Mouse (Mus musculus) forebrain, embryonic 11.5 days (tissue): Measurements from ENCODE around the gene Olfr725. TPM values are rescaled to one million over a fixed set of nuclear protein-coding genes. Genes with fewer than 3 reads are reported as not detected.
A peak's percentile ranks its signal among the peaks of the same experiment; 100 is the strongest.

Experiments
- ATAC-seq: fragments of 200-750 bp; cut with Nextera tagmentation; replicated peaks from 2 replicates; pipeline ENCODE4 v1.8.0; 2017; ENCODE audit warnings: moderate TSS enrichment; ENCODE audit not compliant: low FRiP score
- DNase-seq: peaks from one replicate; pipeline ENCODE4 v3.0.0-alpha.2; 2017; ENCODE audit warnings: low spot score
- H3K27ac ChIP-seq: fragments of 300-500 bp; sonication (generic); 2 replicates; pipeline ENCODE4 v1.5.1; 2014; ENCODE audit warnings: low read depth, low read length
- H3K27me3 ChIP-seq: fragments of 300-500 bp; sonication (generic); 2 replicates; pipeline ENCODE4 v1.6.1; 2014; ENCODE audit warnings: mild to moderate bottlenecking, low read length, mixed read lengths; ENCODE audit not compliant: control insufficient read depth, insufficient read depth
- H3K36me3 ChIP-seq: fragments of 300-500 bp; sonication (generic); 2 replicates; pipeline ENCODE4 v1.6.1; 2014; ENCODE audit warnings: mild to moderate bottlenecking, low read length, moderate library complexity, mixed read lengths; ENCODE audit not compliant: control insufficient read depth, insufficient read depth
- H3K4me1 ChIP-seq: fragments of 300-500 bp; sonication (generic); replicated peaks from 2 replicates; pipeline ENCODE4 v1.6.1; 2014; ENCODE audit warnings: low read length, mixed read lengths; ENCODE audit not compliant: control insufficient read depth, insufficient read depth
- H3K4me2 ChIP-seq: fragments of 300-500 bp; sonication (generic); 2 replicates; pipeline ENCODE4 v1.6.1; 2014; ENCODE audit warnings: low read depth, mild to moderate bottlenecking, low read length, moderate library complexity, mixed read lengths; ENCODE audit not compliant: severe bottlenecking
- H3K4me3 ChIP-seq: fragments of 300-500 bp; sonication (generic); 2 replicates; pipeline ENCODE4 v1.5.1; 2014; ENCODE audit warnings: low read depth, low read length
- H3K9ac ChIP-seq: fragments of 300-500 bp; sonication (generic); 2 replicates; pipeline ENCODE4 v1.6.1; 2014; ENCODE audit warnings: low read length
- H3K9me3 ChIP-seq: fragments of 300-500 bp; sonication (generic); 2 replicates; pipeline ENCODE4 v1.6.1; 2016; ENCODE audit warnings: low read length, mixed read lengths; ENCODE audit not compliant: control insufficient read depth
- WGBS: fragments of 180-500 bp; shearing (Covaris S2); extraction: QIAGEN DNeasy Blood & Tissue Kit; methylation state at CpG from one replicate; pipeline ENCODE4 v1.1.7; 2014; 5-methylcytosine and 5-hydroxymethylcytosine counted together
- polyA plus RNA-seq: library from polyadenylated mRNA; unstranded; fragments of >200 nt; fragmentation: Nextera tagmentation; extraction: Ambion mirVana; gene quantifications from 2 replicates; pipeline ENCODE4 v1.2.1, GENCODE M21; 2014

Gene Olfr725
- not detected in 2 replicates for polyA plus RNA-seq

- no peak within 1 kb of the TSS for H3K4me2 ChIP-seq
- H3K4me1 ChIP-seq = no peaks in the 10 kb centered on the region
- no peaks in the 10 kb centered on the region for H3K27me3 ChIP-seq
- no peaks in the 10 kb centered on the region for H3K9me3 ChIP-seq
- ATAC-seq = no peak
- no peak within 1 kb of the TSS for H3K9ac ChIP-seq
- H3K4me3 ChIP-seq = no peak within 1 kb of the TSS
- no peak within 1 kb of the TSS for H3K27ac ChIP-seq
- DNase-seq = no peak
- H3K36me3 ChIP-seq = no peaks in the 10 kb centered on the region
Measured at GRCm38 (mm10) chr14:50040275-50040674, at the start of gene Olfr725. TSS of gene Olfr725 (minus strand) at chr14:50040375.

- Histone ChIP-seq H3K9me3 (no peaks in the 10 kb centered on the region), H3K27ac (peak overlapping the region; percentile 88), H3K4me3 (peak overlapping the region; percentile 64), H3K4me2 (peak overlapping the region; percentile 67; the same call in 1 of the 2 replicates), H3K9ac (peak overlapping the region; percentile 75; the same call in 1 of the 2 replicates), H3K27me3 (no peaks in the 10 kb centered on the region; the same call in 1 of the 2 replicates), H3K36me3 (no peaks in the 10 kb centered on the region), H3K4me1 (no peaks in the 10 kb centered on the region)
- ATAC-seq (peak; percentile 35), DNase-seq (no peak)
- 2% methylated on average over 4 of the region's 4 CpGs for WGBS
Measured at GRCm38 (mm10) chr14:50062733-50063104, 22.5 kb upstream of the Olfr725 start.

GRCm38 (mm10) chr14:50061955-50062732 is 22.0 kb upstream of the Olfr725 start:
- under 1% methylated on average over 51 of the region's 52 CpGs for WGBS
- peak overlapping the region; percentile 75 for H3K9ac ChIP-seq
- peak overlapping the region; percentile 67 for H3K4me2 ChIP-seq
- ATAC-seq (peak; percentile 96), DNase-seq (peak; percentile 87)
- H3K27me3 ChIP-seq = no peaks in the 10 kb centered on the region; the same call in 1 of the 2 replicates
- peak overlapping the region; percentile 88 for H3K27ac ChIP-seq
- H3K4me3 ChIP-seq = peak overlapping the region; percentile 64
- no peaks in the 10 kb centered on the region for H3K36me3 ChIP-seq
- H3K9me3 ChIP-seq = no peaks in the 10 kb centered on the region
- no peaks in the 10 kb centered on the region for H3K4me1 ChIP-seq

GRCm38 (mm10) chr14:50061590-50061954 is 21.4 kb upstream of the Olfr725 start:
- Histone ChIP-seq H3K9ac (peak overlapping the region; percentile 75), H3K4me2 (peak overlapping the region; percentile 67), H3K4me1 (no peaks in the 10 kb centered on the region), H3K36me3 (no peaks in the 10 kb centered on the region), H3K27ac (peak overlapping the region; percentile 88), H3K4me3 (peak overlapping the region; percentile 64), H3K9me3 (no peaks in the 10 kb centered on the region), H3K27me3 (no peaks in the 10 kb centered on the region; the same call in 1 of the 2 replicates)
- WGBS = 0% methylated on average over 13 of the region's 13 CpGs
- peak; percentile 47 for ATAC-seq
- no peak for DNase-seq

GRCm38 (mm10) chr14:50061179-50061578 is 21.0 kb upstream of the Olfr725 start:
- 16% methylated on average over 11 of the region's 11 CpGs for WGBS
- peak overlapping the region; percentile 64 for H3K4me3 ChIP-seq
- peak overlapping the region; percentile 75 for H3K9ac ChIP-seq
- no peak overlapping the region for H3K27ac ChIP-seq
- ATAC-seq = no peak
- H3K4me2 ChIP-seq = peak overlapping the region; percentile 67
- H3K9me3 ChIP-seq = no peaks in the 10 kb centered on the region
- H3K36me3 ChIP-seq = no peaks in the 10 kb centered on the region
- no peaks in the 10 kb centered on the region for H3K4me1 ChIP-seq
- DNase-seq = peak; percentile 65
- no peaks in the 10 kb centered on the region; the same call in 1 of the 2 replicates for H3K27me3 ChIP-seq

- no peak overlapping the region for H3K27ac ChIP-seq
- no peaks in the 10 kb centered on the region for H3K36me3 ChIP-seq
- ATAC-seq (no peak), DNase-seq (no peak)
- no peaks in the 10 kb centered on the region for H3K27me3 ChIP-seq
- H3K4me1 ChIP-seq = no peaks in the 10 kb centered on the region
- H3K9ac ChIP-seq = no peak overlapping the region
- no peaks in the 10 kb centered on the region; the same call in 1 of the 2 replicates for H3K9me3 ChIP-seq
- no peak overlapping the region for H3K4me2 ChIP-seq
- 82% methylated on average over 2 of the region's 2 CpGs for WGBS
- no peak overlapping the region for H3K4me3 ChIP-seq
Measured at GRCm38 (mm10) chr14:50032041-50032440, 8.1 kb downstream of the Olfr725 start.

GRCm38 (mm10) chr14:50031356-50031755 is 8.8 kb downstream of the Olfr725 start:
- WGBS = 84% methylated on average over 4 of the region's 4 CpGs
- DNase-seq (no peak), ATAC-seq (no peak)
- H3K4me2 ChIP-seq = no peak overlapping the region
- H3K27ac ChIP-seq = no peak overlapping the region
- no peak overlapping the region for H3K4me3 ChIP-seq
- no peaks in the 10 kb centered on the region for H3K36me3 ChIP-seq
- H3K9me3 ChIP-seq = no peaks in the 10 kb centered on the region; the same call in 1 of the 2 replicates
- H3K27me3 ChIP-seq = no peaks in the 10 kb centered on the region
- H3K4me1 ChIP-seq = no peaks in the 10 kb centered on the region
- no peak overlapping the region for H3K9ac ChIP-seq

GRCm38 (mm10) chr14:50026371-50026770 is 13.8 kb downstream of the Olfr725 start:
- Histone ChIP-seq H3K9ac (no peak overlapping the region), H3K9me3 (no peaks in the 10 kb centered on the region; the same call in 1 of the 2 replicates), H3K4me3 (no peak overlapping the region), H3K27ac (no peak overlapping the region), H3K36me3 (no peaks in the 10 kb centered on the region), H3K4me2 (no peak overlapping the region), H3K4me1 (no peaks in the 10 kb centered on the region), H3K27me3 (no peaks in the 10 kb centered on the region)
- 83% methylated on average over 2 of the region's 2 CpGs for WGBS
- no peak for DNase-seq
- no peak for ATAC-seq
